Mouse (Mus musculus) layer of hippocampus, adult 11-12 months (tissue): ENCODE measurements around the gene Hils1.

Experiments
- DNase-seq: peaks from one replicate; pipeline ENCODE4 v3.0.0; 2022; ENCODE audit warnings: low spot score

Hils1 gene

GRCm38 (mm10) chr11:94967419-94967818 is at the start of gene Hils1:
Gene Hils1 (plus strand): TSS chr11:94967593.
- DNase-seq = no peak

GRCm38 (mm10) chr11:94917717-94918116 is 49.7 kb upstream of the Hils1 start:
- no peak for DNase-seq

- DNase-seq = no peak
Observed at GRCm38 (mm10) chr11:94920996-94921401, 46.4 kb upstream of the Hils1 start.

GRCm38 (mm10) chr11:94924977-94925376 is 42.4 kb upstream of the Hils1 start:
- DNase-seq = no peak

- DNase-seq = no peak
Observed at GRCm38 (mm10) chr11:94926431-94926830, 41.0 kb upstream of the Hils1 start.

GRCm38 (mm10) chr11:94927771-94928291 is 39.6 kb upstream of the Hils1 start:
- DNase-seq = no peak

- peak; percentile 34 for DNase-seq
Observed at GRCm38 (mm10) chr11:94928820-94929219, 38.6 kb upstream of the Hils1 start.

GRCm38 (mm10) chr11:94929599-94929998 is 37.8 kb upstream of the Hils1 start:
- no peak for DNase-seq

- no peak for DNase-seq
Observed at GRCm38 (mm10) chr11:94930151-94930550, 37.2 kb upstream of the Hils1 start.

- no peak for DNase-seq
Observed at GRCm38 (mm10) chr11:94933584-94933983, 33.8 kb upstream of the Hils1 start.

- DNase-seq = no peak
Observed at GRCm38 (mm10) chr11:94934526-94934925, 32.9 kb upstream of the Hils1 start.

- no peak for DNase-seq
Observed at GRCm38 (mm10) chr11:94936045-94936444, 31.3 kb upstream of the Hils1 start, which contains the start of gene Col1a1. Gene Col1a1 (plus strand): TSS chr11:94936224.

- DNase-seq = peak; percentile 88
Observed at GRCm38 (mm10) chr11:94936851-94937295, 30.5 kb upstream of the Hils1 start.

- DNase-seq = peak; percentile 54
Observed at GRCm38 (mm10) chr11:94937335-94937781, 30.0 kb upstream of the Hils1 start.

GRCm38 (mm10) chr11:94937787-94938186 is 29.6 kb upstream of the Hils1 start:
- DNase-seq = no peak

GRCm38 (mm10) chr11:94938296-94938695 is 29.1 kb upstream of the Hils1 start:
- DNase-seq = no peak

GRCm38 (mm10) chr11:94939280-94939679 is 28.1 kb upstream of the Hils1 start:
- DNase-seq = peak; percentile 83

GRCm38 (mm10) chr11:94941121-94941520 is 26.3 kb upstream of the Hils1 start:
- DNase-seq = no peak

- no peak for DNase-seq
Observed at GRCm38 (mm10) chr11:94941776-94942175, 25.6 kb upstream of the Hils1 start.

GRCm38 (mm10) chr11:94942282-94943023 is 24.9 kb upstream of the Hils1 start:
- peak; percentile 38 for DNase-seq

GRCm38 (mm10) chr11:94943054-94943453 is 24.3 kb upstream of the Hils1 start:
- no peak for DNase-seq

- DNase-seq = no peak
Observed at GRCm38 (mm10) chr11:94944295-94944694, 23.1 kb upstream of the Hils1 start.

- DNase-seq = no peak
Observed at GRCm38 (mm10) chr11:94945236-94945635, 22.2 kb upstream of the Hils1 start.

GRCm38 (mm10) chr11:94952169-94952568 is 15.2 kb upstream of the Hils1 start:
- DNase-seq = no peak
